Mouse (Mus musculus) liver, embryonic 13.5 days (tissue): ENCODE measurements at regions not wholly inside any gene's neighbourhood (a gene's known extent, or its start where the extent isn't known, plus 50 kb on each side); places are given as distances from the start of the nearest gene placed in this dataset.

Experiments used
- ATAC-seq: fragments of 200-750 bp; cut with Nextera tagmentation; 2 replicates; pipeline ENCODE4 v1.8.0; 2017; ENCODE audit warnings: low read depth, mild to moderate bottlenecking, moderate number of reproducible peaks, moderate library complexity
- DNase-seq: peaks from one replicate; pipeline ENCODE4 v3.0.0; 2022
- H3K27ac ChIP-seq: fragments of 300-500 bp; sonication (generic); 2 replicates; pipeline ENCODE4 v1.5.1; 2015; ENCODE audit warnings: moderate library complexity, mild to moderate bottlenecking, inconsistent platforms
- H3K27me3 ChIP-seq: fragments of 300-500 bp; sonication (generic); 2 replicates; pipeline ENCODE4 v1.6.1; 2015; ENCODE audit warnings: mild to moderate bottlenecking, inconsistent platforms
- H3K36me3 ChIP-seq: fragments of 300-500 bp; sonication (generic); 2 replicates; pipeline ENCODE4 v1.6.1; 2015; ENCODE audit warnings: mild to moderate bottlenecking, inconsistent platforms
- H3K4me1 ChIP-seq: fragments of 300-500 bp; sonication (generic); replicated peaks from 2 replicates; pipeline ENCODE4 v1.6.1; 2015; ENCODE audit warnings: inconsistent platforms
- H3K4me2 ChIP-seq: fragments of 300-500 bp; sonication (generic); 2 replicates; pipeline ENCODE4 v1.6.1; 2015; ENCODE audit warnings: inconsistent platforms, mild to moderate bottlenecking, moderate library complexity
- H3K4me3 ChIP-seq: fragments of 300-500 bp; sonication (generic); replicated peaks from 2 replicates; pipeline ENCODE4 v1.5.1; 2015; ENCODE audit warnings: mild to moderate bottlenecking, inconsistent platforms
- H3K9ac ChIP-seq: fragments of 300-500 bp; sonication (generic); 2 replicates; pipeline ENCODE4 v1.6.1; 2015; ENCODE audit warnings: mild to moderate bottlenecking, inconsistent platforms
- H3K9me3 ChIP-seq: fragments of 300-500 bp; sonication (generic); replicated peaks from 2 replicates; pipeline ENCODE4 v1.6.1; 2016; ENCODE audit warnings: inconsistent platforms
- WGBS: fragments of 180-500 bp; shearing (Covaris S2); methylation state at CpG from one replicate; pipeline ENCODE4 v1.1.7; 2015; ENCODE audit not compliant: insufficient replicate concordance; 5-methylcytosine and 5-hydroxymethylcytosine counted together

DNA sequence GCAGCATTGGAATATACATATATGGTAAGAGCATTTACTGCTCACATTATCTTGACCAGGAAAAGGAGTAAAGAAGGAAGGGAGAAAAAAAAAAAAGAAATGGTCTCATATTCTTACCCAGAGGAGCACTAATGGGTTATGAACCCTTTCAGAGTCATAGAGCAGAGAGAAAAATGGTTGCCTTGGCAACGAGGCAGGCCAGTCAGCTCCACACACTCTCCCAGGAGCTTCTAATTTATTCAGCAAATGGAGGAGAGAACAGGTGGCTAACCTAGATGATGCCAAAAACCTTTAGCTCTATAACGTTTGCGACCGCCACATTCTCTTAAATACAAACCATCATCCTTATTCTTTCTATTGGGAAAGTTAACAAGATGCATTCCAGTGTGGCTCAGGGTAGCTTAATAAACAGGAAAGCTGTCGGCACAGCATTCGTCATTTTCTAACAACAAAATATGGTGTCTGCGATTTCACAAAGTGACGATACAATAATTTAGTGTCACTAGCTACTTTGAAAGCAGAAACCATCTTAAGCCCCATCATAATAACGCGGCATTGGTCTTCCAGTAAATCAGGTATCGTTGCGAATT, 394.1 kb downstream of the Basp1 start:
- H3K4me1 ChIP-seq: no peaks in the 10 kb centered on the region
- no peak overlapping the region for H3K4me3 ChIP-seq
- no peak overlapping the region for H3K4me2 ChIP-seq
- no peaks in the 10 kb centered on the region for H3K9me3 ChIP-seq
- no peaks in the 10 kb centered on the region for H3K36me3 ChIP-seq
- H3K9ac ChIP-seq: no peak overlapping the region
- no peak for DNase-seq
- no peak overlapping the region for H3K27ac ChIP-seq
- ATAC-seq: no peak
- WGBS: 78% methylated on average over 12 of the region's 12 CpGs
- no peaks in the 10 kb centered on the region for H3K27me3 ChIP-seq

DNA sequence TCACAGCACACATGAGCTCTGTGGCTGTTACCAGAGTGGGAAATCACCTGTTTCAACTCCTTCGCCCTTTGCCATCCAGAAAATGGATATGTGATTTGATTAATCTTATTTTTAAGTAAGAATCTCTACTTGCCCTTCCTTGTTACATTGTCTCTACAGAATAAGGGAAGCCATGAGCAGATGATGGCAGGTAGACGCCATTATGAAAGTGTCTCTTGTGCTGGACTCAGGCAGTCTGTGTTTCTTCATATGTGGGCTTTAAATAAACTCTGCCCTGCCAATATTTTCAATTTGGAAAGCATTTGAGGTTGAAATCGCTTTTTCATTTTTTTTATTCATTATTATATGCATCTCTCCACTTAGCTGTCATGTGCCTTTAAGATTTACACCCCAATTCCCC, 394.6 kb downstream of the Basp1 start:
- ATAC-seq: no peak
- H3K4me3 ChIP-seq: no peak overlapping the region
- H3K27ac ChIP-seq: no peak overlapping the region
- 57% methylated on average over 3 of the region's 3 CpGs for WGBS
- no peaks in the 10 kb centered on the region for H3K27me3 ChIP-seq
- H3K36me3 ChIP-seq: no peaks in the 10 kb centered on the region
- H3K9me3 ChIP-seq: no peaks in the 10 kb centered on the region
- H3K4me2 ChIP-seq: no peak overlapping the region
- H3K9ac ChIP-seq: no peak overlapping the region
- no peaks in the 10 kb centered on the region for H3K4me1 ChIP-seq
- DNase-seq: no peak

GRCm38 (mm10) chr15:25007720-25008119, 405.8 kb downstream of the Basp1 start:
- no peak overlapping the region for H3K9ac ChIP-seq
- H3K9me3 ChIP-seq: no peaks in the 10 kb centered on the region
- H3K27me3 ChIP-seq: no peaks in the 10 kb centered on the region
- H3K4me1 ChIP-seq: no peaks in the 10 kb centered on the region
- no peak for DNase-seq
- H3K36me3 ChIP-seq: no peaks in the 10 kb centered on the region
- ATAC-seq: no peak
- no peak overlapping the region for H3K4me3 ChIP-seq
- WGBS: 84% methylated on average over 2 of the region's 2 CpGs
- no peak overlapping the region for H3K27ac ChIP-seq
- no peak overlapping the region for H3K4me2 ChIP-seq

- no peaks in the 10 kb centered on the region for H3K36me3 ChIP-seq
- DNase-seq (no peak), ATAC-seq (no peak)
- no peak overlapping the region for H3K4me3 ChIP-seq
- no peaks in the 10 kb centered on the region for H3K27me3 ChIP-seq
- no peak overlapping the region for H3K9ac ChIP-seq
- H3K9me3 ChIP-seq: no peaks in the 10 kb centered on the region
- H3K4me2 ChIP-seq: no peak overlapping the region
- H3K27ac ChIP-seq: no peak overlapping the region
- WGBS: 61% methylated on average over 3 of the region's 3 CpGs
- H3K4me1 ChIP-seq: no peaks in the 10 kb centered on the region
These were observed 413.4 kb downstream of the Basp1 start for GRCm38 (mm10) chr15:25000171-25000570.

GRCm38 (mm10) chr15:24993325-24993673, 420.3 kb downstream of the Basp1 start:
- WGBS: 46% methylated on average over 2 of the region's 2 CpGs
- no peak overlapping the region for H3K9ac ChIP-seq
- H3K4me3 ChIP-seq: no peak overlapping the region
- no peak overlapping the region for H3K4me2 ChIP-seq
- no peaks in the 10 kb centered on the region for H3K4me1 ChIP-seq
- H3K27me3 ChIP-seq: no peaks in the 10 kb centered on the region
- H3K9me3 ChIP-seq: 0 out of 2 replicates have a peak, but pooled peaks cover 4% of the 10 kb centered on the region
- H3K36me3 ChIP-seq: no peaks in the 10 kb centered on the region
- no peak for DNase-seq
- ATAC-seq: no peak
- no peak overlapping the region for H3K27ac ChIP-seq

DNA sequence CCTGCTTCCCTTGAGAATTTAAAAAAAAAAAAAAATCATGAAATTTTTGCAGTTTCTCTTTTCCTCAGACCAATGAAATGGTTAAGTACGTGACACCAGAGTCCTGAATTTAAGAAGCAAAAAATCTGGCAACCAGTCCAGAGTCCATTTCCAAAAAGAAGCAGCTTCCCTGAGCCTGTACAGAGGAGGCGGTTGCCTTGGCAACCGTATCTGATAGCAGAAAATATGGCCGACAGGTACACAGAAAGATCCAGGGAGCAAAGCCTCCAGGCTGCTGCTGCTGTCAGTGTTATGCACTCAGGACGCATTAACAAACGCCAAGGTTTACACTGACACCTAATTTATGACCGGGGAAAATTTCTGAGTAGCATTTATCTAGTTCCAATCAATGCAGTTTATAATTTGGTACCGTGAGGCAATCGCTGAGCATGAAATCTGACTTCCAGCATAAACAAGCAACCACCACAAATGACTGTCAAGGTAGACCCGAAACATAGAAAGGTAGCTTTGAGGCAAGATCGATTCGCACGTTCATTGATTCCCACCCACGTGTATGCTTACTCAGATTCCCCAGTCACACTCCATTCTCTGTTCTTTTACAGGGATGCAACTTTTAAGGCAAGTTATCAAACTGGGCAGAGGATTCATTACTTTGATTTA, 420.8 kb downstream of the Basp1 start:
- no peak overlapping the region for H3K9ac ChIP-seq

GRCm38 (mm10) chr15:24990082-24990786, 423.3 kb downstream of the Basp1 start:
- Histone ChIP-seq H3K4me3 (no peak overlapping the region), H3K4me2 (no peak overlapping the region), H3K9me3 (0 out of 2 replicates have a peak, but pooled peaks cover 4% of the 10 kb centered on the region), H3K36me3 (no peaks in the 10 kb centered on the region), H3K4me1 (no peaks in the 10 kb centered on the region), H3K9ac (no peak overlapping the region), H3K27me3 (no peaks in the 10 kb centered on the region), H3K27ac (no peak overlapping the region)
- WGBS: 57% methylated on average over 5 of the region's 5 CpGs
- no peak for ATAC-seq
- no peak for DNase-seq

More for the DNA sequence above, 420.8 kb downstream of the Basp1 start:
- Histone ChIP-seq H3K36me3 (no peaks in the 10 kb centered on the region), H3K4me2 (no peak overlapping the region), H3K9me3 (0 out of 2 replicates have a peak, but pooled peaks cover 4% of the 10 kb centered on the region), H3K4me1 (no peaks in the 10 kb centered on the region), H3K27me3 (no peaks in the 10 kb centered on the region), H3K4me3 (no peak overlapping the region), H3K27ac (no peak overlapping the region)
- ATAC-seq (no peak), DNase-seq (no peak)
- WGBS: 77% methylated on average over 14 of the region's 14 CpGs

- no peak for DNase-seq
- Histone ChIP-seq H3K9me3 (no peaks in the 10 kb centered on the region), H3K4me2 (no peak overlapping the region), H3K27ac (no peak overlapping the region), H3K4me3 (no peak overlapping the region), H3K27me3 (no peaks in the 10 kb centered on the region), H3K36me3 (no peaks in the 10 kb centered on the region), H3K9ac (no peak overlapping the region), H3K4me1 (no peaks in the 10 kb centered on the region)
- ATAC-seq: no peak
- WGBS: 60% methylated on average over 4 of the region's 4 CpGs
These were observed 432.7 kb downstream of the Basp1 start for GRCm38 (mm10) chr15:24980841-24981240.

DNA sequence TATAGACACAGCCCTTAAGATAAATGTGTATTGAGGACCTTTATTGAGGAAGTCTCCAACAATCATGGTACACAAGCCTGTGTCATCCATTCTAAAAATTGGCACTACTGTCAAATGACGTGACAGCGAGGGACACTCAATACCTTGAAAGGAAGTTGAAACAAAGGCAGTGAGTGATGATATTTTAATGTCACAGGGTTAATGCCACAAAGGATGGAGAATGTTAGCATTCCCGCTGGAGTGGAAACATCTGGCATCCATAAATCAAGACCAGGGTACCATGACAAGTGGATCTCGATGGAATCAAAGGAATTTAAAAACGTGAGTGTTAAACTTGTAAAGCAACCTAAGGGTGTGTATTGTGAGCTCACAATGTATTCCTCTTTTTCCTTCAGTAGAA, 441.5 kb downstream of the Basp1 start:
- H3K27me3 ChIP-seq: no peaks in the 10 kb centered on the region
- DNase-seq: no peak

DNA sequence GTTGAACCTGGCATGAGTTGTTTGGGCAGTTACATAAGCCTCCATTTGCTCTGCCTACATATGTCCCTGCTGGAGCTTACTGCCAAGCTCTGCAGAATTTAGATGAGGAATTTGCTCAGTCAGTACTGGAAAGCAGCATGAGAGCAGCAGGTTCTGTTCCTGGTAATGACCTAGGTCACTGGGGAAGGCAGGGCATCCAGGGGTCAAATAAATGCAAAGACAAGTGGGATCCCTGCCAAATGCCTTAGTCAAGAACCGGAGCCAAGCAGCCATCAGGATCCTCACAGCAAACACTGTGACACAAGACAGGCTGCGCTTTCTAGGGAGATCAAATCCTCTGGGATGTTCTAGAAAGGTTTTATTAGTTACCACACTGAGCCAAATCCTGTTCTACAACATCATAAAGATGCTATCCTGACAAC, 444.2 kb downstream of the Basp1 start:
- Histone ChIP-seq H3K27me3 (no peaks in the 10 kb centered on the region), H3K4me1 (no peaks in the 10 kb centered on the region), H3K36me3 (no peaks in the 10 kb centered on the region), H3K27ac (no peak overlapping the region), H3K4me3 (no peak overlapping the region), H3K9me3 (no peaks in the 10 kb centered on the region), H3K9ac (no peak overlapping the region), H3K4me2 (no peak overlapping the region)
- 58% methylated on average over 2 of the region's 2 CpGs for WGBS
- ATAC-seq (no peak), DNase-seq (no peak)

More for the DNA sequence above, 441.5 kb downstream of the Basp1 start:
- no peak overlapping the region for H3K9ac ChIP-seq
- no peaks in the 10 kb centered on the region for H3K36me3 ChIP-seq
- no peaks in the 10 kb centered on the region for H3K4me1 ChIP-seq
- H3K4me2 ChIP-seq: no peak overlapping the region
- WGBS: 43% methylated on average over 5 of the region's 5 CpGs
- no peak for ATAC-seq
- H3K27ac ChIP-seq: no peak overlapping the region
- no peaks in the 10 kb centered on the region for H3K9me3 ChIP-seq
- no peak overlapping the region for H3K4me3 ChIP-seq

GRCm38 (mm10) chr15:24968636-24969317, 444.8 kb downstream of the Basp1 start:
- H3K27ac ChIP-seq: no peak overlapping the region
- no peak overlapping the region for H3K4me3 ChIP-seq
- H3K27me3 ChIP-seq: no peaks in the 10 kb centered on the region
- no peak overlapping the region for H3K9ac ChIP-seq
- H3K4me1 ChIP-seq: no peaks in the 10 kb centered on the region
- ATAC-seq (no peak), DNase-seq (no peak)
- H3K36me3 ChIP-seq: no peaks in the 10 kb centered on the region
- H3K4me2 ChIP-seq: no peak overlapping the region
- 64% methylated on average over 7 of the region's 7 CpGs for WGBS
- no peaks in the 10 kb centered on the region for H3K9me3 ChIP-seq
